Mouse (Mus musculus) mouse embryonic stem cell (cell line): Measurements from ENCODE around the gene Fbxw5.

Experiments used
- in situ Hi-C, 2 experiments: fragments of 300-500 bp; cut with MboI; formaldehyde crosslinking; loops; 1 replicate in 1 of 2; 3 replicates in 1 of 2; pipeline ENCODE4 v1.14.3; 2019 to 2020; ENCODE audit warnings: low sequenced_read_pairs in 2 of 2, low pct_unique_long_range_greater_than_20kb in 1 of 2, mixed read lengths in 1 of 2; ENCODE audit not compliant: unreplicated experiment in 1 of 2

Fbxw5 gene

DNA sequence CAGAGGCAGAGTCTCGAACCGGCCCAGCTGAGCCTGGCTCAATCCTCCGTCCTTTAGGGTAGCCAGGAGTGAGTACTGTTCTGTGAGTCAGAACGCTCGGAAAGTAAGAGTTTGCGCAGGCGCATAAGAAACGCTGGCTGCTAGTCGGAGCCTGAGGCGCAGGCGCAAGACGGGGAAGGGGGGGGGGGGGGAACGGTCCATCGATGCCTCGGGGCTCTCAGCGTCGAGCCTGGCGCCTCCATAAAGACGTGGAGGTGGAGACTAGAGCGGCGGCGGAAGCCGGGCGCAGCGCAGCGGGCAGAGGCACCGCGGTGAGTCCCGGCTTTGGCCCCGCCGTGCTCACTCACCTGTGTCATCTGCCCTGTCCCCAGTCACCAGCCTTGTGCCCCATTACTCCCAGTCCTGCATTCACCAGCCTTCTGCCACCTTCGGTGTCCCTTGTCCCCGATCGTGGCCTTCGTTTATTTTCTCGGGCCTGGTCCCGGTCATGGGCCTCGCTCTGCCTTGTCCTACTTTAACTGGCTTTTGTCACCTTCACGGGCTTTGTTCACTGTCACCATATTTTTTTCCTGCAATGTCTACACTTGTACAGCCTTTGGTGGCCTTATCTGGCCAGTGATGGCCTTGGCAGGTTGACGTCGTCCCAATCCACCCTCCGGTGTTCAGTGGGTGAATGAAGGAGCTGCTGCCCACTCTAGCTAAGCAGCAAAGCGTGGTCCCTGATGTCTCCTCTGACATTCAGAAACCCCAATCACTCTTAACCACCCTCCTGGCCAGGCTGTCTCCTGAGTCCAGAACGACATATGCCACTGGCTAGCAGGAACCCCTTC, at the start of gene Fbxw5:
Fbxw5 (plus strand) TSS at position 175 of the 830 bp plus-strand sequence.
- in situ Hi-C loops: no loop called here

DNA sequence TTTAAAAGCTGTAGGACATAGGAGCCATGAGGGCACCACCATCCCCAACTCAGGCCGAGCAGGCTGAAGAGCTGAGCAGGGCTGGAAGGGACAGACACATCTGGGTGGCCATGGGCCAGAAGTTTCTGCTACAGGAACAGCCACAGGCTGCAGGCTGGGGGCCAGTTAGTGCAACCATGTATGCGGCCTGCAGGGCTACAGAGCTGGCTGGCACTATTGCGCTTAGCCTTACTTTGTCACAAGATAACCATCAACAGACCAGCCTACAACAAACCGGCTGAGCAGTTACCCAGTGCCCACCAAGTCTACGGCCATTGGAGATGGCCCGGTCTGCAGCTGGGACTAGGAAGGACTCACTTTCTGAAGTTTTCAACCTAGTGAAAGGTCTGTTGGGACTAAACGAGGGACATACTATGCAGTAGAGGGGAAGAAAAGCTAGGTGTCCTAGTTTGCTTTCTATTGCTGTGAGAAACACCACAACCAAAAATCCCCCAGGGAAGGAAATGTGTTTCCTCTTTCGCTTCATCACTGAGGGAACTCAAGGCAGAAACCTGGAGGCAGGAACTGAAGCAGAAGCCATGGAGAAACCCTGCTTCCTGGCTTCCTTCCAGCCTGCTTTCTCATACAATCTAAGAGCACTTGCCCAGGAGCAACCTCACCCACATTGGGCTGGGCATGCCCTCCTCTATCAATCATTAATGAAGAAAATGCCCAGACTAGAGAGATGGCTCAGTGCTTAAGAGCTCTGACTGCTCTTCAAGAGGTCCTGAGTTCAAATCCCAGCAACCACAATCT, 49.5 kb upstream of the Fbxw5 start:
- in situ Hi-C loops: no loop called here

GRCm38 (mm10) chr2:25452951-25453350, 47.6 kb upstream of the Fbxw5 start:
- in situ Hi-C loops: no loop called here

DNA sequence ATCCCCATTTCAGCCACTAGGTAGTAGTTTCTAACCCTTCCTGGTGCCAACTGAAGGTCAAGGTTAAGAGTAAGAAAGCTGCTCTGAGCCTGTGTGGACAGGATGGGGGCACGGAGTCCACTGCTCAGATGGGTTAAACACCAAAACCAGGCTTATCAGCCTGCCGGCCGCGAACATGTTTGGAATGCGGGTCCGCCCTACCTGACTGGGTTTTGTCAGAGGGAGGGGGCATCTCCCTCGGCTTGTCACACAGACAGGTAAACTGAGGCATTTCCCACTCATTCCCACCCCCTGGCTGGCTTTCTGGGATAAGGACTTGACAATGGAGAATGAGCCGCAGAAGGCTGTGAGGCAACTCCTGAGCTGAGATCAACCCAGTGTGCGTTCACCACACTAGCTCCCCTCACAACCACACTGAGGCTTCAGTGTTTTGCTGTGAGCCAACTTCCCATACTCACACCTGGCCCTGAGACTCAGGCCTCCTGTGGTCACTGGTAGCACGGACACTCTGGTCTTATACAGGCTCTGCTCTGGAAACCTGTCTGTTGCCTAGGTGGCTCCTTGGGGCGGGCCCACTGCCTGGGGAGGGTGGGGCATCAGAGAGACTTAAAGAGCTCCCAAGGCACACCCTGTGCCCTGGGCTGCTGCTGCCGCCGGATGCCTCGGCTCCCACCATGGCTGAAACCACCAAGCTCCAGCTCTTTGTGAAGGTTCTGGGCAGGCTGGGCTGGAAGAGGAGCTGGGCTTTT, 44.2 kb upstream of the Fbxw5 start, which contains the start of gene Clic3:
Clic3 (plus strand) TSS at position 634 of the 749 bp plus-strand sequence.
- in situ Hi-C loops: no loop called here

- in situ Hi-C loops: no loop called here
Observed at GRCm38 (mm10) chr2:25457022-25457896, 43.3 kb upstream of the Fbxw5 start.

DNA sequence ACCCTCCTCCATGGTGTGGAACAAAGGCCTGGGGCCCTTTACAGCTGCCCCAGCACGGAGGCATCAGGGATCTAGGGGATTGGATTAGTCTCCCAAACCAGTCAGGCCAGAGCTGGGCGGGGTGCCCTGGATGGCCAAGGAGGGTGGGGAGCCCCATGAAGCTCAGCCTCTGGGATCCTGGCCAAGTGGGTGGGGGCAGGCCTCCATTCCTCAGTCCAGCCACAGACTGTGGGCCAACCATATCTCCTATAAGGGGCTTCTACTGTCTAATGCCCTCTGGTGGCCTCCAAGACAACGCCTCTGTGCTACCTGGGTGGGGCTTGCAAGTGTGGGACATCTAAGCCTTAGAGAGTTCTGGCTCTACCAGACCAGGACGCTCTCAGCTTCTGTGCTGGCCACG, 41.6 kb upstream of the Fbxw5 start:
- in situ Hi-C loops: no loop called here

GRCm38 (mm10) chr2:25460135-25460534, 40.4 kb upstream of the Fbxw5 start:
- in situ Hi-C loops: no loop called here

DNA sequence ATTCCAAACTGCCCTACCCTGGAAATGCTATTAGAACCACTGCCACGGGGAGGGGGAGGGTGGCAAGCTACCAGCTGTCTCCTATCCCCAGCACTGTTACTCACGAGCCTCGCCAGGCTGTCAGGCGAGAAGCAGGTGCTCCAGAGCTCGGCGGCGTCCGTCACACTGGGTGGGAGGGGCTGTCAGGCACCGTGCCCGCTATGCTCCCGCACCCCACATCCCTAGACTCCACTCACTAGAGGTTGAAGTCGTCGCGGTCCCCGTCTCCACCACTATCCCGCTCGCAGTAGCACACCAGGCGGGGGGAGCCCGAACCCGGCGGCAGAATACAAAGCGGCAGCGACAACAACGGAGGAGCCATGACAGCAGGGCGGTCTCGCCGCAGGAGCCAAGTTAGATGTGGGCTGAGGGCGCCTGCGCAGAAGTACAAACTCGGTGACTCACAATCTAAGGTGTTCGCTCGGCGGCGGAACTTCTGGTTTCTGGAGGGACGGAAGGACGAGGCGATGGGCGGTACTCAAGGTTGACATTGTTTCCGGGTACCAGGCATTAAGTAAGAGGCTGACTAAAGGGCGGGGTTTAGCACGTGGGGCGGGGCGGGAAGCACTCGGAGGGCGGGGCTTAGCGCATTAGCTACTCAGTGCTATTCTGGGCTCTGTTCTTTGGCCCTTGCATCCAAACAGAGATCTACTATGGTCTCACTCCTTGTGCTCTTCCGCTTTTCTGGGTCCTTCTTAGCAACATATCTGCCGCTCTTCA, 39.8 kb upstream of the Fbxw5 start, which contains the start of gene Paxx:
Paxx (minus strand) TSS at position 544 of the 759 bp plus-strand sequence.
- in situ Hi-C loops: no loop called here

DNA sequence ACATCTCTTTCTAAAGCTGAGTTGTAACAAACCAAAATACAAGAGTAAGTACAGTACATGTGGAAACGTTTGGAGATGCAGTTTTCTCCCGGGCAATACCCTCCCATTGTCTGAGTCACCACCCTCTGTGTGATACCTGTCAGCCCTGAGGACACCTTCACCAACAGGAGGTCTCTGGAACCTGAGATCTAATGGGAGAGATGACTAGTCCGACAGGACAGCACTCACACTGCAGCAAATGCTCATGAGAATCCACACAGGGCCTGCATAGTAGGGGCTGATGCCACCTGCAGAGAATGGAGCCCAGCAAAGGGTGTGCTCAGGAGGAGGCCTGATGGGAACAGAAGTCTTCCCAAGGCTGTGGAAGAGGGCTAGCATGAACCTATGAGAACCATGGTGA, 39.1 kb upstream of the Fbxw5 start:
- in situ Hi-C loops: no loop called here

DNA sequence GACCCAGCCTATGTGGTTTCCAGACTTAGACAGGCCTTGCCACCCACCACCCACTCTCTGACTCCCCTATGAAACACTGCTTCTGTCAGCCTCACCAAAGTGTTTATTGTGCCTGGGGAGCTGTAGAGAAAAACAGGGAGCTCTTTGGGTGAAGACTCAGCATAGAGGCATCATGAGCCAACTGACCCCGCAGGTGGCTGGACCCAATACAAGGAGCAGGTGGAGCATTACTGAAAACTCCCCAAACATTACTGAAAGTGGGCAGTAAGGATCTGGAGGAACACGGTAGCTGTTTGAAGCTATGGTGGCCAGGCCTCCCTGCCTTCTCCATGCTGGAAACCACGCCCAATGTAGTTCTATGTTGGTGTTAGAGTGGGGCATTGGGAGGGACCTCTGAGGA, 36.9 kb upstream of the Fbxw5 start:
- in situ Hi-C loops: no loop called here

DNA sequence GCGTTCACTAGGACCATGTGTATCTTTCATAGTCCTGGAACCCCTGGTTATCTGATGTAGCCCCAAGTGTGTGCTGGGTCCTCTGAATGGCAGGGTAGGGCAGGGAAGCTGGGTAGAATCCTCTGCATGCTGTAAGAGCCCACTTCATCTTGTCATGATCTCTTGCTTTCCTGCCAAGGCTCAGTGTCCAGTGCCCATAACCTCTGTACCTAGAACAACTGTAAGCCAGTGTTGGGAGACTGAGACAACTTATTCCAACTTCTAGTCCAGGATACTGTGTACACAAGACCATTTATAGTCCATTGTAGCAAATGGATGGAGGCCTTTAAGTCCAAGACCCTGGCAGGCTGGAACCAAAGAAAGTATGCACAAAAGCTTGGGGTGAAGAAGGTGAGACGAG, 35.3 kb upstream of the Fbxw5 start:
- in situ Hi-C loops: no loop called here

DNA sequence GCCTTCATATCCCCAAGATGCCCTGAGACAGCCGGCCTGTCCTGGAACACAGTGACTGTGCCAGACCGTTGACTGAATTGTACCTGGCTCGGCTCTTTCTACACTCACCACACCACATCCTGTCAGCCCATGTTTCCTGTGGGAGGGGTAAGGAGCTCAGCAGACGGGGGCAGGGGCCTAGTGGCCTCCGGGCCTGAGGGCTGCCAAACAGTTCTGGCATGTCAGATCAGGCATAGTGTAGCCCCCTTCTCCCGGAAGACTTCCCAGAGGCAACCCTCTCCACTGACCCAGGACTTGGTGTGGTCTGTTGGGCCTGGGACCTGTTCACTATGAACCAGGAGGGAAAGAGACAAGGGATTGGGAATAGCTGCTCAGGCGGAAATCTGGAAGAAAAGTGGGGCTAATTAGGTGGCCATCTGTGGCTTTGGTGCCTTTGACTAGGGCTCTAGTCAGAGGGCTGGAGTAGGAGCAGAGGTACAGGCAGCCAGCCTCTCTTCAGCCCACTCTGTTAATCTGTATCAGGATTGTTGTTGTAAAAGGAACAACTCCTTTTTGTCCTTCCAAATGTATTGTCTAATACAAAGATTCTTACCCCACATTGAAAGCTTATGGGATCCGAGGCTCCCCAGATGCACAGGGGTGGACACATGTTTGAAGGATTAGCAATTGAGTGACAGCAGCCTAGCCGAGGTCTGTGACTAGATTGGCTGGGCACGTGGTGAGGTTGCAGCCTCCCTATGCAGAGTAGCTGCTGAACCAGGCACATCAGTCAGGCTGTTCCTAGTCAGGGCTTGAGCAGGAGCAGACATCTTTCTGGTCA, 34.5 kb upstream of the Fbxw5 start:
- in situ Hi-C loops: no loop called here

- in situ Hi-C loops: no loop called here
Observed at GRCm38 (mm10) chr2:25467606-25468303, 32.8 kb upstream of the Fbxw5 start.

DNA sequence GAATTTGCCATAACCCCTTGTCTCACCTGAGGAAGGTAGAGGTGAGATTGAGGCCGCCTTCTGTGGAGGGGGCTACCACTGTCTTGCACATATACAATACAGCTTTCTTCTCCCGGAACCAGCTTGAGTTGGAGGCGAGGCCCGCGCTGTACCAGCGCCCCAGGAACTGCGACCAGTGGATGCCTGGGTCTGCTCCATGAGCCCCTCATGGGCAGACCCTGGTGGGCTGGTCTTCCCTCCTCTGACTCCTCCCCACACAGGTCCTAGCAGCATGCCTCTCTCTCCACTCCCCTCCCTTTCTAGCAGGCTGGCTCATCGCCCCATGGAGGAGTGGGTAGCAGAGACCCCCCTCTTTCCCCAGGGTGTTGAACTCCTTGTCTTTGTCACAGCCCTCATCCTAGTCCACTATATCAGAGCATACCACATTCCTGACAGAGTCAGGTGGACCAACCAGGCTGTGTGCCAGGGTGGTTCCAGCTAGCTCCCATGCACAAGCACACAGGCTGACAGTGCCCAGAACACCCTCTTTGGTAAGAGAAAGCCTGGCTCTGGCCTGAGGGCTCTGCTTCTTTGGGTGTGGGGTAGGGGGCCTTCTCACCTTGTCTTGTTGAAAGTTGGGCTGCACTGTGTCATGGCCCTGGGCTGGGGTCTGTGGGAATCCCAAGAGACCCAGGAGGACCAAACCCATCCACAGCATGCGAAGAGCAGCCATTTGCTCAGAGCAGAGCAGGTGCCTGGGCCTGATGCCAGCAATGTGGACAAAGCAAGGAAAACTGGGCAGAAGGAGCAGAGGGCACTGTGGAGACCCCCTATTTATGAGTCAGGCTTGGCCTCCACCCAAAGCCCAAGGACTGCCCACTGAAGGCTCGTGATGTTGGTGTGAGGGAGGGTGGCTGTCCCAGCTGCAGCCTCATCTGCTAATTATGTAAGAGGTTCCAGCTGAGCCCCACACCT, 31.3 kb upstream of the Fbxw5 start:
- in situ Hi-C loops: no loop called here

- in situ Hi-C loops: no loop called here
Observed at GRCm38 (mm10) chr2:25469969-25470368, 30.6 kb upstream of the Fbxw5 start, which contains the start of gene Ptgds. Gene Ptgds, minus strand, starts transcription at chr2:25470046.
